Mouse (Mus musculus): ENCODE measurements at regions not wholly inside any gene's neighbourhood (a gene's known extent, or its start where the extent isn't known, plus 50 kb on each side); places are given as distances from the start of the nearest gene placed in this dataset.

- peak; percentile 29 for DNase-seq (ENCODE audit: low spot score)
- 46% methylated on average over 7 of the region's 7 CpGs for WGBS
- ATAC-seq (ENCODE audit: insufficient read depth, low FRiP score, low TSS enrichment): no peak
- H3K27me3 ChIP-seq (ENCODE audit: control insufficient read depth, insufficient read depth, low read length): peaks cover 21% of the 10 kb centered on the region
- H3K9ac ChIP-seq (ENCODE audit: low read length): no peak overlapping the region
- no peaks in the 10 kb centered on the region for H3K36me3 ChIP-seq (ENCODE audit: control insufficient read depth, insufficient read depth, low read length)
- H3K4me3 ChIP-seq (ENCODE audit: low read depth, low read length): no peak overlapping the region
- H3K9me3 ChIP-seq (ENCODE audit: control insufficient read depth, low read length): no peaks in the 10 kb centered on the region
- H3K4me2 ChIP-seq (ENCODE audit: low read depth): no peak overlapping the region
- H3K27ac ChIP-seq (ENCODE audit: low read depth, low read length): no peak overlapping the region
- peaks cover 4% of the 10 kb centered on the region; the same call in 1 of the 2 replicates for H3K4me1 ChIP-seq (ENCODE audit: control insufficient read depth, insufficient read depth, low read length)
Measured at GRCm38 (mm10) chr9:27617096-27617839, 173.3 kb upstream of the Opcml start.

- H3K27me3 ChIP-seq (ENCODE audit: control insufficient read depth, insufficient read depth, low read length): no peaks in the 10 kb centered on the region
- no peak overlapping the region for H3K27ac ChIP-seq (ENCODE audit: low read depth, low read length)
- H3K9ac ChIP-seq (ENCODE audit: low read length): no peak overlapping the region
- DNase-seq (ENCODE audit: low spot score): no peak
- ATAC-seq (ENCODE audit: insufficient read depth, low FRiP score, low TSS enrichment): no peak
- H3K9me3 ChIP-seq (ENCODE audit: control insufficient read depth, low read length): no peaks in the 10 kb centered on the region
- H3K4me3 ChIP-seq (ENCODE audit: low read depth, low read length): no peak overlapping the region
- H3K4me2 ChIP-seq (ENCODE audit: low read depth): no peak overlapping the region
- no peaks in the 10 kb centered on the region for H3K4me1 ChIP-seq (ENCODE audit: control insufficient read depth, insufficient read depth, low read length)
- no peaks in the 10 kb centered on the region for H3K36me3 ChIP-seq (ENCODE audit: control insufficient read depth, insufficient read depth, low read length)
- WGBS: 82% methylated on average over 6 of the region's 6 CpGs
Measured at GRCm38 (mm10) chr9:27634901-27635300, 155.7 kb upstream of the Opcml start.

- Histone ChIP-seq H3K27ac (ENCODE audit: low read depth, low read length) (no peak overlapping the region), H3K4me3 (ENCODE audit: low read depth, low read length) (no peak overlapping the region), H3K4me2 (ENCODE audit: low read depth) (no peak overlapping the region), H3K36me3 (ENCODE audit: control insufficient read depth, insufficient read depth, low read length) (no peaks in the 10 kb centered on the region), H3K4me1 (ENCODE audit: control insufficient read depth, insufficient read depth, low read length) (no peaks in the 10 kb centered on the region), H3K27me3 (ENCODE audit: control insufficient read depth, insufficient read depth, low read length) (no peaks in the 10 kb centered on the region), H3K9me3 (ENCODE audit: control insufficient read depth, low read length) (no peaks in the 10 kb centered on the region), H3K9ac (ENCODE audit: low read length) (no peak overlapping the region)
- ATAC-seq (ENCODE audit: insufficient read depth, low FRiP score, low TSS enrichment) (no peak), DNase-seq (ENCODE audit: low spot score) (no peak)
Measured at GRCm38 (mm10) chr9:27640611-27641010, 150.0 kb upstream of the Opcml start.

GRCm38 (mm10) chr9:27643312-27643711 lies 147.3 kb upstream of the Opcml start:
- Histone ChIP-seq H3K27ac (ENCODE audit: low read depth, low read length) (no peak overlapping the region), H3K36me3 (ENCODE audit: control insufficient read depth, insufficient read depth, low read length) (no peaks in the 10 kb centered on the region), H3K9ac (ENCODE audit: low read length) (no peak overlapping the region), H3K4me1 (ENCODE audit: control insufficient read depth, insufficient read depth, low read length) (no peaks in the 10 kb centered on the region), H3K27me3 (ENCODE audit: control insufficient read depth, insufficient read depth, low read length) (no peaks in the 10 kb centered on the region), H3K4me3 (ENCODE audit: low read depth, low read length) (no peak overlapping the region), H3K9me3 (ENCODE audit: control insufficient read depth, low read length) (no peaks in the 10 kb centered on the region), H3K4me2 (ENCODE audit: low read depth) (no peak overlapping the region)
- DNase-seq (ENCODE audit: low spot score) (no peak), ATAC-seq (ENCODE audit: insufficient read depth, low FRiP score, low TSS enrichment) (no peak)
- WGBS: 83% methylated on average over 1 of the region's 1 CpGs

GRCm38 (mm10) chr9:27643916-27644315 lies 146.7 kb upstream of the Opcml start:
- Histone ChIP-seq H3K4me1 (ENCODE audit: control insufficient read depth, insufficient read depth, low read length) (no peaks in the 10 kb centered on the region), H3K9me3 (ENCODE audit: control insufficient read depth, low read length) (no peaks in the 10 kb centered on the region)
- ATAC-seq (ENCODE audit: insufficient read depth, low FRiP score, low TSS enrichment): no peak

GRCm38 (mm10) chr9:27645435-27645834 lies 145.1 kb upstream of the Opcml start:
- Histone ChIP-seq H3K36me3 (ENCODE audit: control insufficient read depth, insufficient read depth, low read length) (no peaks in the 10 kb centered on the region), H3K27ac (ENCODE audit: low read depth, low read length) (no peak overlapping the region), H3K4me2 (ENCODE audit: low read depth) (no peak overlapping the region), H3K9ac (ENCODE audit: low read length) (no peak overlapping the region), H3K9me3 (ENCODE audit: control insufficient read depth, low read length) (no peaks in the 10 kb centered on the region), H3K4me3 (ENCODE audit: low read depth, low read length) (no peak overlapping the region), H3K27me3 (ENCODE audit: control insufficient read depth, insufficient read depth, low read length) (no peaks in the 10 kb centered on the region), H3K4me1 (ENCODE audit: control insufficient read depth, insufficient read depth, low read length) (no peaks in the 10 kb centered on the region)
- ATAC-seq (ENCODE audit: insufficient read depth, low FRiP score, low TSS enrichment) (no peak), DNase-seq (ENCODE audit: low spot score) (no peak)
- 86% methylated on average over 5 of the region's 5 CpGs for WGBS

More at GRCm38 (mm10) chr9:27643916-27644315, 146.7 kb upstream of the Opcml start:
- Histone ChIP-seq H3K9ac (ENCODE audit: low read length) (no peak overlapping the region), H3K27me3 (ENCODE audit: control insufficient read depth, insufficient read depth, low read length) (no peaks in the 10 kb centered on the region), H3K36me3 (ENCODE audit: control insufficient read depth, insufficient read depth, low read length) (no peaks in the 10 kb centered on the region), H3K4me2 (ENCODE audit: low read depth) (no peak overlapping the region), H3K4me3 (ENCODE audit: low read depth, low read length) (no peak overlapping the region), H3K27ac (ENCODE audit: low read depth, low read length) (no peak overlapping the region)
- DNase-seq (ENCODE audit: low spot score): no peak

- H3K36me3 ChIP-seq (ENCODE audit: control insufficient read depth, insufficient read depth, low read length): no peaks in the 10 kb centered on the region
- no peak overlapping the region for H3K27ac ChIP-seq (ENCODE audit: low read depth, low read length)
- H3K9me3 ChIP-seq (ENCODE audit: control insufficient read depth, low read length): no peaks in the 10 kb centered on the region
- H3K4me2 ChIP-seq (ENCODE audit: low read depth): no peak overlapping the region
- no peak overlapping the region for H3K4me3 ChIP-seq (ENCODE audit: low read depth, low read length)
- H3K4me1 ChIP-seq (ENCODE audit: control insufficient read depth, insufficient read depth, low read length): no peaks in the 10 kb centered on the region
- H3K27me3 ChIP-seq (ENCODE audit: control insufficient read depth, insufficient read depth, low read length): no peaks in the 10 kb centered on the region
- DNase-seq (ENCODE audit: low spot score): no peak
- 84% methylated on average over 8 of the region's 8 CpGs for WGBS
- no peak overlapping the region for H3K9ac ChIP-seq (ENCODE audit: low read length)
- no peak for ATAC-seq (ENCODE audit: insufficient read depth, low FRiP score, low TSS enrichment)
Measured at GRCm38 (mm10) chr9:27646100-27646499, 144.5 kb upstream of the Opcml start.

- H3K27ac ChIP-seq (ENCODE audit: low read depth, low read length): no peak overlapping the region
- no peak for ATAC-seq (ENCODE audit: insufficient read depth, low FRiP score, low TSS enrichment)
- no peaks in the 10 kb centered on the region for H3K27me3 ChIP-seq (ENCODE audit: control insufficient read depth, insufficient read depth, low read length)
- no peak overlapping the region for H3K4me3 ChIP-seq (ENCODE audit: low read depth, low read length)
- H3K9me3 ChIP-seq (ENCODE audit: control insufficient read depth, low read length): no peaks in the 10 kb centered on the region
- WGBS: 82% methylated on average over 10 of the region's 10 CpGs
- no peak for DNase-seq (ENCODE audit: low spot score)
- H3K4me1 ChIP-seq (ENCODE audit: control insufficient read depth, insufficient read depth, low read length): no peaks in the 10 kb centered on the region
- no peaks in the 10 kb centered on the region for H3K36me3 ChIP-seq (ENCODE audit: control insufficient read depth, insufficient read depth, low read length)
- no peak overlapping the region for H3K4me2 ChIP-seq (ENCODE audit: low read depth)
- H3K9ac ChIP-seq (ENCODE audit: low read length): no peak overlapping the region
Measured at GRCm38 (mm10) chr9:27646956-27647355, 143.6 kb upstream of the Opcml start.

GRCm38 (mm10) chr9:27658001-27658400 lies 132.6 kb upstream of the Opcml start:
- no peaks in the 10 kb centered on the region for H3K9me3 ChIP-seq (ENCODE audit: control insufficient read depth, low read length)
- no peak overlapping the region for H3K27ac ChIP-seq (ENCODE audit: low read depth, low read length)
- no peaks in the 10 kb centered on the region for H3K27me3 ChIP-seq (ENCODE audit: control insufficient read depth, insufficient read depth, low read length)
- no peak for ATAC-seq (ENCODE audit: insufficient read depth, low FRiP score, low TSS enrichment)
- H3K4me3 ChIP-seq (ENCODE audit: low read depth, low read length): no peak overlapping the region
- no peak overlapping the region for H3K4me2 ChIP-seq (ENCODE audit: low read depth)
- H3K9ac ChIP-seq (ENCODE audit: low read length): no peak overlapping the region
- 80% methylated on average over 1 of the region's 1 CpGs for WGBS
- no peak for DNase-seq (ENCODE audit: low spot score)
- H3K4me1 ChIP-seq (ENCODE audit: control insufficient read depth, insufficient read depth, low read length): no peaks in the 10 kb centered on the region
- H3K36me3 ChIP-seq (ENCODE audit: control insufficient read depth, insufficient read depth, low read length): no peaks in the 10 kb centered on the region

Data from neural tube, embryonic 11.5 days (tissue).